Mouse (Mus musculus) layer of hippocampus, adult 18-20 months (tissue): ENCODE data around the gene Ugt1a10. TPM values are rescaled to one million over a fixed set of nuclear protein-coding genes. Genes with fewer than 3 reads are reported as not detected.

Experiments
- DNase-seq, 2 experiments: peaks; one replicate each; pipeline ENCODE4 v3.0.0; 2022; ENCODE audit warnings: low spot score in 2 of 2
- total RNA-seq, 2 experiments: library from RNA; stranded (reverse); gene quantifications; 2 replicates each; pipeline ENCODE4 v1.2.3; 2021

Ugt1a10 gene
- total RNA-seq, 2 experiments from 2014 or later = not detected

- DNase-seq = no peak
These were observed 174.8 kb downstream of the Ugt1a10 start for GRCm38 (mm10) chr1:88229986-88230385.

DNA sequence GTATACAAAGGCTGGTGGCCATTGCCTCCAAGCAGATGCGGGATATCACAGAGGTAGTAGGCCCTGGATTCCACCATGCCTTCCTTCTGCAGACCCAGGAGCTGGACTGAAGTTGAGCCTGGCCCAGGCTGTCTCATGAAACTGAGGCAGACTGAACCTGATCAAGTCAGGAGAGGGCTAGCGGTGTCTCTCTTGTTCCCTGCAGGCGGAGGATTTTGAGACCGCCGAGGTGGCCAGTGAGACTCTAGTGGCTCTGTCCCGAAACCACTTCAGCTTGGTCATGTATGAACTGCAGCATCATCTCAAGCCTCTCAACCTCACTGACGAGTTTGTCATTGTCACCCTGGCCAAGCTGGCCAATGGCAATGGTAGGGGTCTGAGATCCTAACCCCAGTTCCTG is 175.2 kb downstream of the Ugt1a10 start:
- no peak for DNase-seq

GRCm38 (mm10) chr1:88230981-88231802 is 176.0 kb downstream of the Ugt1a10 start:
- no peak for DNase-seq

DNA sequence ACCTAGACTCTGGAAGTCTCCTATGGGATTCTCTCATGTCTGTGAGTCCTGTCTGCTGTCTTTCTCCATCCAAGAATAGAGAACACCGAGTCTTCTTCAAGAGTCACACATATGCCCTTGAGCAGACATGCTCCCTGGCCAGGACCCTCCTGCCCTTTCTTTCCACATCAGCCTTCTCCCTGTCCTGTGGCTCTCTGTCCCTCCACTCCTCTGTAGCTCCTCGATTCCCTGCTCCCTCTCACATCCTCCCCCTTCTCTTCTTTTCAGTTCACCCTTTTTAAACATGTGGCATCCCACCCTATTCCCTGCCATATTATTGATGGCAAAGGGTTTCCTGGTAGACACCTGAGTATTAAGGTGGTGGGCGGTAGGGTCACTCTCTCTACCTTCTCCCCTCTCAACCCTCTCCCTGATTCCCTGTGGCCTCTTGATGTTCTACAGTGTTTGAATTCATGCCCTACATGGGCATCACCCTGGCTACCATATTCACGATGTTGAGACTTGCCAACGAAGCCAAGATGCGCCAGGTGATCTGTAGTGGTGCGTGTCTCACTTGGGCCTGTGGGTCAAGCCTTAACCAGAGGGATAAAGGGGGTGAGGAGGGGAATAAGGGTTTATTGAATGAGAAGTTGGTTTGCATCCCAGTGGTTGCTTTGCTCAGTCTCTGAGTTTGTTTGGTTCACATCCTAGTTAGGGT is 176.8 kb downstream of the Ugt1a10 start:
- no peak for DNase-seq

- no peak for DNase-seq
These were observed 177.6 kb downstream of the Ugt1a10 start for GRCm38 (mm10) chr1:88232664-88233380.

DNA sequence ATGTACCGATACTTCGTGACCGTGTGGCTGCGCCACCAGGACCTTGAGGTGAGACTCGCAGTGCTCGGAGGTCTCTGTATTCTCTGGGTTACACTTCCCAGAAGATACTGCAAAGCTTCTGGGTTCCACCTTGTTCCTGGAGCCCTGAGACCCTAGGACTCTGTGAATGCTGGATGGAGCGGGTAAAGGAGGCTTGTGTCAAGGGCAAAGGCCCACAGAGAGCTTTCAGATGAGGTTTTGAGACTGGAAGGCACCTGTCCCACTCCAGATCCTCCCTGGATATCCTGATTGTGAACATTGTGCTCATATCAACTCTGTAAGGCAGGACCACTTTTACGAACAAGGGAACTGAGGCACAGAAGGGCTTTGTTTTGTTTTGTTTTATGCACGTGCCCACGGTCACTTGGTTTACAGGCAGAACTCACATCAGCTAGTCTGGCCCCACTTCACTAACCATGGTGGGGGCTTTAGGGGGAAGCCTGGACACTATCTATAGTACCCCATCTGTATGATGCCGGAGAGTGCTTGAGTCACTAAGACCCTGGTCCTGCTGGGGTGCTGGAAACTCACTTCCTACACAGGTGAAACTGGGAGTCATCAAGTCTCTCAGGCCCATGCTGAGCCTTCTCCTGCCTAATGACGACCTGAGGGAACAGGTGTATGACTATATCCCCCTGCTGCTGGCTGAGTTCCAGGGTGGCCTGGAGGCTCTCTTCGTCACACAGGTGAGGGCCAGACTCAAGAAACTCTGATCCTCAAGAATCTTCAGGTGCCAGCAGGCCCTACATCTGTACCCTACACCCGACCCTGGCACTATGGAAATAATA is 178.4 kb downstream of the Ugt1a10 start:
- no peak for DNase-seq

DNA sequence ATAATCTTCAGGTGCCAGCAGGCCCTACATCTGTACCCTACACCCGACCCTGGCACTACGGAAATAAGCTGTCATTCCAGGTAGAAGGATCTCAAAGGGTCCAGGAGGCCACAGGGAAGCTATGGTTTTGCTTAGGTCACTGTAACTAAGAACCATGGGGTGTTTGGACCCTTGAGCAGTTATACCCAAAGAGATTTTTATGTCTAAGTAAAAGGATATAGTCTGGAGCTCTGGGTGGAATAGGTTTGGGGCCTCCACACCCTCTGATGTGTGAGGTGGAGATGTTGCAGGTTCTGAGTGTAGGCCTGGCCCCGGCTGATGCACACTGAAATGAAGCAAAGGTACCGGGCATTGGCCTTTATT is 179.0 kb downstream of the Ugt1a10 start:
- DNase-seq = no peak

- DNase-seq = no peak
These were observed 179.5 kb downstream of the Ugt1a10 start for GRCm38 (mm10) chr1:88234646-88235045.

GRCm38 (mm10) chr1:88235046-88235893 is 180.1 kb downstream of the Ugt1a10 start:
- no peak for DNase-seq

- no peak for DNase-seq
These were observed 180.8 kb downstream of the Ugt1a10 start for GRCm38 (mm10) chr1:88235894-88236415.

DNA sequence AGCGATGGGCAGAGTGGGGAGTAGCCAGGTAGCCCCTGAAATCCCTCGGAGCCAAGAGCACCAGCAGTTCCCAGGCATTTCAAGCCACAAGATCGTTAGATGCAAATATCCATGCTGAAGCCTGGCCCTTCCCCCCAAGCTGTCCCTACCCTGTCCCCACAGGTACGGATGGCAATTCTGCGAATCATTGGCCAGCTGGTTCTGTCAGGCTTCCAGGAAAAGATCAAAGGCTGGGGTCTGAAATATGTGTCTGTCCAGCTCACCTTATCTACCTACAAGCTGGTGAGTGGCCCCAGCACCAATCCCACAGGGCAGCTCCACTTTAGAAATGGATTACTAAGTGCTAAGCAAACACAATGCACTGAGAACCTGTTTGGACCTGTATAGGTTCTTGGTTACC is 182.1 kb downstream of the Ugt1a10 start:
- DNase-seq = no peak

- DNase-seq = no peak
These were observed 183.6 kb downstream of the Ugt1a10 start for GRCm38 (mm10) chr1:88238771-88239170.

DNA sequence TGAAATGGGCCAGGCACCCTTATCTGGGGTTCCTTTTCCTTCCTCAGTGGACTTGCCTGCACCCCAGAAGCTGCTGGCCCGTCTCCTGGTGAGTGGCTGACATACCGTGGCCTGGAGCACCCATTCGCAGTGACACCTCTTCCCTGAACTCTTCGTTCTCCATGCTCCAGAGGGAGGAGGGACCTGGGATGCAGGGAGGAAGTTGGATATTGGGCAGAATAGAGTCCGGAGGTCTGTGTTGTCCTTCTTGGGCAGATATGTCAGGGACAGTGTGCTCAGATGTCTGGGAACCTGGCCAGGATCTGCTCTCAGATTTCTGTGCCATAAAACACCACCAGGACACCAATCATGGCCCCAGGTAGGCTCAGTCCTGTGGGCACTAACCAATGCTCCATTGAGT is 184.9 kb downstream of the Ugt1a10 start:
- no peak for DNase-seq

- no peak for DNase-seq
These were observed 185.4 kb downstream of the Ugt1a10 start for GRCm38 (mm10) chr1:88240579-88240978.

GRCm38 (mm10) chr1:88243861-88244260 is 188.7 kb downstream of the Ugt1a10 start:
- no peak for DNase-seq

DNA sequence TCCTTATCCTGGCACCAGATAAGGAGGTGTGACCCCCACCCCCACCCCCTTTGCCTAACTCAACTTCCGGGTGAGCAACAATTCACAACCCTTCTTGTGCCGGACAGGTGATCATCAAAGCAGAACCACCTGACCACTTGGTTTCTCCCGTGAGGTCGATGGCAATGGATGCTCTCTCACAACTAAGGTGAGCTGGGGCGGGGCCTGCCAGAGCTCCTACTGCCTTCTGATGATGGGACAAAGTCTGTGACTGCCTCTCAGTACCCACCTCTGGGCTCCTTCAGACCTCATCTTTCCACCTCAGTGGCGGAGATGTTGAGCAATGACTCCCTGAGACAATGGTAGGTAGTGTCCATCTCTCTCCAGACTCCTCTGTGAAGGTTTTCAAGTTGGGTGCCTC is 190.7 kb downstream of the Ugt1a10 start:
- DNase-seq = no peak

- DNase-seq = no peak
These were observed 191.2 kb downstream of the Ugt1a10 start for GRCm38 (mm10) chr1:88246386-88246785.

GRCm38 (mm10) chr1:88247660-88248059 is 192.5 kb downstream of the Ugt1a10 start:
- DNase-seq = no peak

- no peak for DNase-seq
These were observed 193.5 kb downstream of the Ugt1a10 start for GRCm38 (mm10) chr1:88248658-88249057.

DNA sequence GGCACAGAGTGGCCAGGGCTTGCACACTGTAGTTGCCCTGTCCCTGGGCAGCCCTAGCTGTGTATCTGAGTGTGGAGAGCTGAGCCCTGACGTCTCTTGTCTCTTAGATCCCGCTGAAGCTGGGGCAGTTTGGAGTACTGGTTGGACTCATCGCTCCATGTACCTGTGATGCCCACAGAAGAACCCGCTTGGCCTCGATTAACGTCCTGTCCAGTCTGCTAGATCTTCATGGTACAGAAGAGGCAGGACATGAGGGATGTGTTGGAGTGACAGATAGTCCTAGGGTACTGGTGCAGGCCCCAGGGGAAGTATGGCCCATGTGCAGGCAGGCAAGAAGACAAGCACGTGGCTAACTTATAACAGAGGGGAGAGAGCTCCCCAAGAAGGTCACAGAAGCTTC is 194.4 kb downstream of the Ugt1a10 start:
- DNase-seq = no peak
